Mouse (Mus musculus): ENCODE data around the gene Mfrp. TPM values are rescaled to one million over a fixed set of nuclear protein-coding genes. Genes with fewer than 3 reads are reported as not detected.

Gene Mfrp
- polyA plus RNA-seq, 1 experiment = 5.4 TPM

- peak overlapping the region; percentile 93 for H3K27ac ChIP-seq (ENCODE audit: insufficient read depth, low read depth, low read length)
- no peak for DNase-seq
- H3K4me1 ChIP-seq (ENCODE audit: control insufficient read depth, insufficient read depth, low read length) = peaks cover 35% of the 10 kb centered on the region
- H3K27me3 ChIP-seq (replicated peaks; ENCODE audit: control insufficient read depth, insufficient read depth, low read length) = no peaks in the 10 kb centered on the region
- H3K4me3 ChIP-seq (ENCODE audit: insufficient read depth, low read depth, low read length) = peak overlapping the region; percentile 55
- no peaks in the 10 kb centered on the region for H3K36me3 ChIP-seq (ENCODE audit: control insufficient read depth, insufficient read depth, low read length)
- TF ChIP-seq POLR2A (IDR thresholded peaks at IDR 0.05; ENCODE audit: low read depth, low read length) = no peak
- 6% methylated on average over 14 of the region's 14 CpGs for WGBS
Observed at GRCm38 (mm10) chr9:44084236-44084635, 17.3 kb upstream of the Mfrp start.

GRCm38 (mm10) chr9:44084659-44085229 is 16.8 kb upstream of the Mfrp start:
- Histone ChIP-seq H3K27ac (ENCODE audit: insufficient read depth, low read depth, low read length) (peak overlapping the region; percentile 99), H3K27me3 (replicated peaks; ENCODE audit: control insufficient read depth, insufficient read depth, low read length) (no peaks in the 10 kb centered on the region), H3K4me1 (ENCODE audit: control insufficient read depth, insufficient read depth, low read length) (peaks cover 30% of the 10 kb centered on the region), H3K4me3 (ENCODE audit: insufficient read depth, low read depth, low read length) (peak overlapping the region; percentile 81), H3K36me3 (ENCODE audit: control insufficient read depth, insufficient read depth, low read length) (no peaks in the 10 kb centered on the region; the same call in 1 of the 2 replicates)
- peak; percentile 42 for TF ChIP-seq POLR2A (IDR thresholded peaks at IDR 0.05; ENCODE audit: low read depth, low read length)
- TF ChIP-seq CTCF (conservative IDR thresholded peaks at IDR 0.05; ENCODE audit: insufficient read depth, insufficient read length, low read depth, low read length) = no peak
- DNase-seq = peak; percentile 98
- under 1% methylated on average over 62 of the region's 62 CpGs for WGBS

GRCm38 (mm10) chr9:44085276-44085675 is 16.3 kb upstream of the Mfrp start:
- Histone ChIP-seq H3K4me1 (ENCODE audit: control insufficient read depth, insufficient read depth, low read length) (peaks cover 27% of the 10 kb centered on the region), H3K36me3 (ENCODE audit: control insufficient read depth, insufficient read depth, low read length) (peaks cover 2% of the 10 kb centered on the region), H3K27ac (ENCODE audit: insufficient read depth, low read depth, low read length) (peak overlapping the region; percentile 99), H3K27me3 (replicated peaks; ENCODE audit: control insufficient read depth, insufficient read depth, low read length) (no peaks in the 10 kb centered on the region), H3K4me3 (ENCODE audit: insufficient read depth, low read depth, low read length) (peak overlapping the region; percentile 81)
- DNase-seq = no peak
- WGBS = 6% methylated on average over 10 of the region's 10 CpGs
- no peak for TF ChIP-seq CTCF (conservative IDR thresholded peaks at IDR 0.05; ENCODE audit: insufficient read depth, insufficient read length, low read depth, low read length)
- TF ChIP-seq POLR2A (IDR thresholded peaks at IDR 0.05; ENCODE audit: low read depth, low read length) = no peak

- peaks cover 19% of the 10 kb centered on the region for H3K4me1 ChIP-seq (ENCODE audit: control insufficient read depth, insufficient read depth, low read length)
- WGBS = 46% methylated on average over 15 of the region's 15 CpGs
- DNase-seq = peak; percentile 88
- peak overlapping the region; percentile 81 for H3K4me3 ChIP-seq (ENCODE audit: insufficient read depth, low read depth, low read length)
- H3K27ac ChIP-seq (ENCODE audit: insufficient read depth, low read depth, low read length) = peak overlapping the region; percentile 99
- no peaks in the 10 kb centered on the region for H3K27me3 ChIP-seq (replicated peaks; ENCODE audit: control insufficient read depth, insufficient read depth, low read length)
- no peak for TF ChIP-seq CTCF (conservative IDR thresholded peaks at IDR 0.05; ENCODE audit: insufficient read depth, insufficient read length, low read depth, low read length)
- TF ChIP-seq POLR2A (IDR thresholded peaks at IDR 0.05; ENCODE audit: low read depth, low read length) = peak; percentile 66
- peaks cover 4% of the 10 kb centered on the region for H3K36me3 ChIP-seq (ENCODE audit: control insufficient read depth, insufficient read depth, low read length)
Observed at GRCm38 (mm10) chr9:44085741-44086665, 15.5 kb upstream of the Mfrp start.

GRCm38 (mm10) chr9:44086960-44087359 is 14.6 kb upstream of the Mfrp start:
- H3K27me3 ChIP-seq (replicated peaks; ENCODE audit: control insufficient read depth, insufficient read depth, low read length) = no peaks in the 10 kb centered on the region
- H3K4me1 ChIP-seq (ENCODE audit: control insufficient read depth, insufficient read depth, low read length) = peaks cover 16% of the 10 kb centered on the region
- WGBS = 37% methylated on average over 10 of the region's 10 CpGs
- TF ChIP-seq CTCF (conservative IDR thresholded peaks at IDR 0.05; ENCODE audit: insufficient read depth, insufficient read length, low read depth, low read length) (no peak), POLR2A (IDR thresholded peaks at IDR 0.05; ENCODE audit: low read depth, low read length) (peak; percentile 66)
- DNase-seq = peak; percentile 83
- peaks cover 7% of the 10 kb centered on the region for H3K36me3 ChIP-seq (ENCODE audit: control insufficient read depth, insufficient read depth, low read length)
- peak overlapping the region; percentile 60 for H3K27ac ChIP-seq (ENCODE audit: insufficient read depth, low read depth, low read length)
- H3K4me3 ChIP-seq (ENCODE audit: insufficient read depth, low read depth, low read length) = peak overlapping the region; percentile 56

- DNase-seq = peak; percentile 66
- Histone ChIP-seq H3K4me3 (ENCODE audit: insufficient read depth, low read depth, low read length) (peak overlapping the region; percentile 56), H3K27me3 (replicated peaks; ENCODE audit: control insufficient read depth, insufficient read depth, low read length) (no peaks in the 10 kb centered on the region), H3K4me1 (ENCODE audit: control insufficient read depth, insufficient read depth, low read length) (peaks cover 16% of the 10 kb centered on the region), H3K27ac (ENCODE audit: insufficient read depth, low read depth, low read length) (peak overlapping the region; percentile 60), H3K36me3 (ENCODE audit: control insufficient read depth, insufficient read depth, low read length) (peaks cover 8% of the 10 kb centered on the region)
- no peak for TF ChIP-seq POLR2A (IDR thresholded peaks at IDR 0.05; ENCODE audit: low read depth, low read length)
- no peak for TF ChIP-seq CTCF (conservative IDR thresholded peaks at IDR 0.05; ENCODE audit: insufficient read depth, insufficient read length, low read depth, low read length)
- 25% methylated on average over 15 of the region's 15 CpGs for WGBS
Observed at GRCm38 (mm10) chr9:44087761-44088455, 13.6 kb upstream of the Mfrp start.

All from kidney, adult 2 months (tissue).